Mouse (Mus musculus) limb, embryonic 10.5 days (tissue): ENCODE data around the gene Taf13. TPM values are rescaled to one million over a fixed set of nuclear protein-coding genes. Genes with fewer than 3 reads are reported as not detected.
"Not testable (repeated sequence)": the region's sequence is repeated elsewhere in the genome, so short reads cannot be mapped to it uniquely, and the experiment has no call there.

Experiments
- DNase-seq: peaks from one replicate; pipeline ENCODE4 v3.0.0-alpha.2; 2017; ENCODE audit warnings: low spot score
- H3K27ac ChIP-seq: fragments of 300-500 bp; sonication (generic); 2 replicates; pipeline ENCODE4 v1.5.1; 2016; ENCODE audit warnings: mild to moderate bottlenecking
- H3K27me3 ChIP-seq: fragments of 300-500 bp; sonication (generic); 2 replicates; pipeline ENCODE4 v1.6.1; 2016; ENCODE audit warnings: low read depth, mild to moderate bottlenecking; ENCODE audit not compliant: poor library complexity, severe bottlenecking
- H3K36me3 ChIP-seq: fragments of 300-500 bp; sonication (generic); 2 replicates; pipeline ENCODE4 v1.6.1; 2016; ENCODE audit warnings: mild to moderate bottlenecking, moderate library complexity
- H3K4me1 ChIP-seq: fragments of 300-500 bp; sonication (generic); 2 replicates; pipeline ENCODE4 v1.6.1; 2016
- H3K4me3 ChIP-seq: fragments of 300-500 bp; sonication (generic); 2 replicates; pipeline ENCODE4 v1.5.1; 2016; ENCODE audit warnings: mild to moderate bottlenecking, moderate library complexity
- H3K9me3 ChIP-seq: fragments of 300-500 bp; sonication (generic); replicated peaks from 2 replicates; pipeline ENCODE4 v1.6.1; 2016; ENCODE audit warnings: mild to moderate bottlenecking
- WGBS: fragments of 180-500 bp; shearing (Covaris S2); methylation state at CpG from one replicate; pipeline ENCODE4 v1.1.7; 2016; 5-methylcytosine and 5-hydroxymethylcytosine counted together
- polyA plus RNA-seq: library from polyadenylated mRNA; unstranded; fragments of >200 nt; fragmentation: Nextera tagmentation; extraction: Ambion mirVana; gene quantifications from 2 replicates; pipeline ENCODE4 v1.2.1, GENCODE M21; 2016

The Taf13 gene
- polyA plus RNA-seq, 1 experiment from 2014 or later, result 53.2 TPM

- H3K4me3 ChIP-seq, result no peak overlapping the region
- peaks cover 37% of the 10 kb centered on the region for H3K36me3 ChIP-seq
- H3K27ac ChIP-seq, result no peak overlapping the region
- H3K4me1 ChIP-seq, result peaks cover 25% of the 10 kb centered on the region
- no peaks in the 10 kb centered on the region for H3K9me3 ChIP-seq
- no peak for DNase-seq
- 92% methylated on average over 4 of the region's 4 CpGs for WGBS
- no peaks in the 10 kb centered on the region for H3K27me3 ChIP-seq
These were observed 13.6 kb upstream of the Taf13 start for GRCm38 (mm10) chr3:108557888-108558287.

DNA sequence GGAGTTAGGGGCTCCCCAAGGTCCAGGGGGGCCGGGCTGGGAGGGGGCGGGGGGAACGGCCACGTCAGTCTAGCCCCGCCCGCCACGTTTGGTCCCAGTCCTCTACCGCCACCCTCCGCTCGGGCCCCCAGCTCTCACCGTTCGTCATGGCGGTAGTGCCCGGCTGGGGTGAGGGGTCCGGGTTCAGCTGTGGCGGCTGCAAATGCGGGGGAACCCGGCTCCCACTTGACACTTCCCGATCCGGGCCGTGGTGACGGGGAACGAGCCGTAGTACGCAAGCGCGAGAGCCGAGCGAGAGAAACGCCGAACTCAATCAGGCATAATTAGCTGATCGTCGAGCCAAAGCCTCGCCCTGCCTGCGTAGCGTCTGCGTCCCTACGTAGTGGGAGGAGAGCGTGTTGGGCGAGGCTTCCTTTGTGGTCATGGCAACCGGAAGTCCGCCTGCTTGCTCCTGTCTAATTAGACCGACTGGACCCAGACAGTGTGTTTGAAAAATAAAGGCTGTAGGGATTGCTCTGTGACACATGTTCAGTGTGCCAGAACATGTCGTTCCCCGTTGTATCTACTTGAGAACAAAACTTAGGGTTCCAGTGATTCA, 9.3 kb upstream of the Taf13 start, which contains the start of gene Tmem167b:
Gene Tmem167b, minus strand, starts transcription at position 334 of the 598 bp plus-strand sequence.
- Histone ChIP-seq H3K4me1 (peaks cover 24% of the 10 kb centered on the region), H3K36me3 (peaks cover 31% of the 10 kb centered on the region), H3K27ac (peak within 1 kb of the TSS; percentile 90), H3K27me3 (no peaks in the 10 kb centered on the region), H3K4me3 (peak within 1 kb of the TSS; percentile 90), H3K9me3 (no peaks in the 10 kb centered on the region)
- under 1% methylated on average over 44 of the region's 45 CpGs for WGBS
- DNase-seq, result peak; percentile 96

DNA sequence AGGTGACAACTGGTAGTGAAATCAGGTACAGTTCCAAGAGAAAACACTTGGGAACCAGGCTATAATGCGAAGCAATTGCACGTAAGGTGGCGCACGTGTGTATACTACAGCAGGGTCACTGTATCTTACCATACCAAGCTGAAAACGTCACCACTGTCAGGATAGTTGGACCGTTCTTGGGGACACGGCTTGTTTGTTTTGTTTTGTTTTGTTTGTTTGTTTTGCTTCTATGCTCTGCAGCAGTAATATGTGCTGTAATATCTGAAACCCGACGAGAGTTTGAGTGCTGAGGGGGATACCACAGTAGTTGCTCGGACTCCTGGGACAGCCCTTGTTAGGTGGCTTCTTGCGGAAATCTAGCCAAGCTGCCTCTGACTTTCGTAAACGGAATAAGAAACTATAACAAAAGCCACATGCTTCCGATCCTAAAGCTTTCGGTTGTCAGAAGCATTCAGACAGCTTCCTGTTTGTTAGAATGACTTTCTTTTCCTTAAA, 8.7 kb upstream of the Taf13 start:
- H3K27me3 ChIP-seq, result no peaks in the 10 kb centered on the region
- no peaks in the 10 kb centered on the region for H3K9me3 ChIP-seq
- DNase-seq, result peak; percentile 46
- peaks cover 26% of the 10 kb centered on the region for H3K36me3 ChIP-seq
- 18% methylated on average over 15 of the region's 15 CpGs for WGBS
- peaks cover 24% of the 10 kb centered on the region for H3K4me1 ChIP-seq
- H3K4me3 ChIP-seq, result peak overlapping the region; percentile 90
- peak overlapping the region; percentile 90 for H3K27ac ChIP-seq

GRCm38 (mm10) chr3:108563309-108563708, 8.2 kb upstream of the Taf13 start:
- WGBS, result 12% methylated on average over 4 of the region's 4 CpGs
- Histone ChIP-seq H3K27me3 (no peaks in the 10 kb centered on the region), H3K27ac (peak overlapping the region; percentile 90), H3K4me3 (peak overlapping the region; percentile 90), H3K4me1 (peaks cover 24% of the 10 kb centered on the region), H3K36me3 (peaks cover 21% of the 10 kb centered on the region), H3K9me3 (no peaks in the 10 kb centered on the region)
- DNase-seq, result peak; percentile 80

DNA sequence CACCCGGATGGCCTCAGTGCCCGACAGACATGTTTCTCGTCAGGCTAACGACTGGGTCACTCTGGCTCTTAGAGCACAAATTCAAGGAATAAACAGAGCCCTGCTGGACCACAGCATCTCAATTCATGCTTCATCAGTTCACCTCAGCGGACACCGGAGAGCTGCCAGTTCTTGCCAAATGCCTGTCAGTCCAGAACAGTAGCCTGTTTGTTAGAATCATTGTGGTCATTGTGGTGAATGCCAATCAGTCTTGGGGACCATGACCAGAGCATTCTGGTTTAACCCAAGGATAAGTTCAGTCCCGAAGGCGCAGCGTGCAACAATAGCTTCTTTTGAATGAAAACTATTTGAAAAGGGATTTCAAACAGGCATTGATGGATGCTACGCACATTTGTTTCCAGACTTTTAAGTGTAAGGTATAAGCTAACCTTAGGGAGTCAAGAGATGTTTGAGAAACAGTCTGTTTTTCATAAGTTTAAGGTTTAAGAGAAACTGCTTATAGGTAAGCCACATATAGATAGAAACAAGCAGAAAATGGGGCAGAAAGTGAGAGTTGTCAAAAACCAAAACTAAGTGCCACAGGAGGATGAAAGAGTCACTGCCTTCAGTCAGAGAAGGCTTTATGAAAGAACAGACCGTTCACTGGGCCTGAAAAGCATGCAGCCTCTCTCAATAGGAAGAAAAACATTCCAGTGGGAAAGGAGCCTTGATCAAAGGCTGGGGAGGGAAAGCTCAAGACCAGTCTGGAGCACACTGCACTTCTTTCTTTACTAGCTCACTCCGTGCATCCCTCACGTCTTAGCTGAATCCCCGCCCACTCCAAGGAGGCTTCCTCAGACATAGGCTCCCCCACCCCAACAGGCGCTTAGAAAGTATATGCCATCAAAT, 3.3 kb upstream of the Taf13 start:
- no peaks in the 10 kb centered on the region for H3K36me3 ChIP-seq
- H3K4me3 ChIP-seq, result no peak overlapping the region
- peaks cover 15% of the 10 kb centered on the region for H3K4me1 ChIP-seq
- no peaks in the 10 kb centered on the region for H3K9me3 ChIP-seq
- DNase-seq, result no peak
- no peaks in the 10 kb centered on the region for H3K27me3 ChIP-seq
- 67% methylated on average over 15 of the region's 15 CpGs for WGBS
- no peak overlapping the region for H3K27ac ChIP-seq

DNA sequence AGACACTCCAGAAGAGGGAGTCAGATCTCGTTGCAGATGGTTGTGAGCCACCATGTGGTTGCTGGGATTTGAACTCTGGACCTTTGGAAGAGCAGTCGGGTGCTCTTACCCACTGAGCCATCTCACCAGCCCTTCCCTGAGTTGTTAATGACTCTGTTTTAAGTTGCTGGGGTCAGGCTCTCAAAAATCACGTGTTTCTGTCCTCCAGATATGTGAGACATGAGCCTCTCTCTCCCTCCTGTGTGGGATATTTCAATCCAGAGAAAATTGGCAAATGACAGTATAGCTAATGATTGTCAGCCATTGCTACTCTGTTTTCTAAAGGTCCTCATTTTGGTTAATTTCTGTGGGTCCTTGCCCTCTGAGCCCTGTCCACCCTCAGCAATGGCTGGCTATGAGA, 1.9 kb upstream of the Taf13 start:
- H3K4me3 ChIP-seq, result not testable (repeated sequence)

DNA sequence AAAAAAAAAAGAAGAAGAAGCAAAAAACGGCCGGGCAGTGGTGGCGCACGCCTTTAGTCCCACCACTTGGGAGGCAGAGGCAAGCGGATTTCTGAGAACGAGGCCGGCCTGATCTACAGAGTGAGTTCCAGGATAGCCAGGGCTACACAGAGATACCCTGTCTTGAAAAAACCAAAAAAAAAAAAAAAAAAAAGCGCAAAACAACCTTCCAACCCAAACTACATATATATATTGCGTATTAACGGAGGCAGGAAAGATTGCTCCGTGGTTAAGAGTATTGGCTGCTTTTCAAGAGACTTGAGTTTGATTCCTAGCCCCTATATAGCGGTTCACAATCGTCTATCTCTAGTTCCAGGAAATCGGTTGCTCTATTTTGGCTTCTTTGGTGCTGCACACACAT, 685 bp upstream of the Taf13 start:
- H3K4me3 ChIP-seq, result peak overlapping the region; percentile 83; the same call in 1 of the 2 replicates
- peaks cover 18% of the 10 kb centered on the region for H3K4me1 ChIP-seq
- no peaks in the 10 kb centered on the region for H3K36me3 ChIP-seq
- no peaks in the 10 kb centered on the region for H3K9me3 ChIP-seq
- H3K27ac ChIP-seq, result no peak overlapping the region
- WGBS, result 90% methylated on average over 14 of the region's 14 CpGs
- no peak for DNase-seq
- H3K27me3 ChIP-seq, result no peaks in the 10 kb centered on the region

More for the DNA sequence above, 1.9 kb upstream of the Taf13 start:
- not testable (repeated sequence) for H3K36me3 ChIP-seq, H3K9me3 ChIP-seq, H3K27ac ChIP-seq, H3K27me3 ChIP-seq, DNase-seq
- peaks cover 18% of the 10 kb centered on the region for H3K4me1 ChIP-seq
- WGBS, result 60% methylated on average over 3 of the region's 3 CpGs

- Histone ChIP-seq H3K9me3 (no peaks in the 10 kb centered on the region), H3K27me3 (no peaks in the 10 kb centered on the region), H3K4me1 (peaks cover 18% of the 10 kb centered on the region), H3K4me3 (peak overlapping the region; percentile 83), H3K27ac (peak overlapping the region; percentile 88; the same call in 1 of the 2 replicates), H3K36me3 (peaks cover 6% of the 10 kb centered on the region)
- 52% methylated on average over 18 of the region's 18 CpGs for WGBS
- DNase-seq, result no peak
These were observed 962 bp downstream of the Taf13 start for GRCm38 (mm10) chr3:108572309-108573010.

DNA sequence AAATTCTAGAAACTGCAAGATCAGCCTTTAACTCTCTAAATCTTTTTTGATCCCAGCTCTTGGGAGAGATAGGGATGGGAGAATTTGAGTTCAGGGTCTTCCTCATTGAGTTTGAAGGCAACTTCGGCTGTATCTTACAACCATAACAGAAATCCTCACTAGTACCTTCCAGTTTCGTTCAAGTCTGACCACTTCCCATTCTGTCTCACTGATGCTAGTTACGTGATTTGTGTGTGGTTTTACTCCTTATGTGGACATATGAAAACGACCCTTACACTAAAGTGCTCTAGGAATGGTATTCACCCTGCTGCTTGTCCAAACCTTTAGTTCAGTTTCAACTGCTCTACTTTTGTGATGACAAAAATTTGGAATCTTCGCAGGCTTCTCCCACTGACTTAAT, 2.5 kb downstream of the Taf13 start:
- Histone ChIP-seq H3K27ac (no peak overlapping the region), H3K9me3 (no peaks in the 10 kb centered on the region), H3K4me3 (no peak overlapping the region), H3K4me1 (peaks cover 18% of the 10 kb centered on the region), H3K36me3 (peaks cover 22% of the 10 kb centered on the region), H3K27me3 (no peaks in the 10 kb centered on the region)
- WGBS, result 93% methylated on average over 5 of the region's 5 CpGs
- DNase-seq, result no peak

DNA sequence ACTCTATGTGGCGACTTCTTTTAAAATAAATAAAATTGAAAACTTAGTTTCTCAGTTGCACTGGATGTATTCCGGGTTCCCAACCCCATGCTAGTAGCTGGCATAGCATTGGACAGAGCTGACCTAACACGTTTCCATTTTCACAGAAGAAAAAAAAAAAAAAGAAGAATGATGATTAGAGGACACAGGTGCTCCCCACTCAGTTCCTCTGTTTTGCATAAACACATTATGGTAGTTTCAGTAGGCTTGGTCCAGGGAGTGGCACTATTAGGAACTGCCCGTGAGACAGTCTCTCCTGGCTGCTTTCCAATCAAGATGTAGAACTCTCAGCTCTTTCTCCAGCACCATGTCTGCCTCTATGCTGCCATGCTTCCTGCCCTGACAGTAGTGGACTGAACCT, 13.1 kb downstream of the Taf13 start:
- Histone ChIP-seq H3K27me3 (no peaks in the 10 kb centered on the region), H3K9me3 (no peaks in the 10 kb centered on the region), H3K4me1 (no peaks in the 10 kb centered on the region), H3K4me3 (no peak overlapping the region), H3K27ac (no peak overlapping the region), H3K36me3 (peaks cover 8% of the 10 kb centered on the region; the same call in 1 of the 2 replicates)
- 88% methylated on average over 4 of the region's 4 CpGs for WGBS
- no peak for DNase-seq

DNA sequence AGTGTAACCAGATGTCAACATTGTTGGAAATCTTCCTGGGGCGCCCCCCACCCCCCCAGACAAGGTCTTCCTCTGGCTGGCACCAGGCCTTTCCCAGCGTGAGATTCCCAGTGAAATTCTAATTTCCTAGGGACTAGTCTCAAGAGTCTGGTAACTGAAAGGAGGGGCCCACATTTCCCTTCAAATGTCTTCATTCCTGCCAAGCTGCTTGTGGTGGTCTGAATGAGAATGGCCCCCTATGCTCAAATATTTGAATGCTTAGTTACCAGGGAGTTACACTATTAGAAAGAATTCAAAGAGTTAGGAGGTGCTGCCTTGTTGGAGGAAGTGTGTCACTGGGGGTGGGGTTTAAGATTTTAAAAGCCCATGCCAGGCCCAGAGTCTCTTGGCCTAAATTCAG, 16.9 kb downstream of the Taf13 start:
- H3K4me1 ChIP-seq, result peaks cover 18% of the 10 kb centered on the region
- no peaks in the 10 kb centered on the region for H3K9me3 ChIP-seq
- no peak for DNase-seq
- H3K27ac ChIP-seq, result no peak overlapping the region
- no peak overlapping the region for H3K4me3 ChIP-seq
- no peaks in the 10 kb centered on the region for H3K27me3 ChIP-seq
- WGBS, result 50% methylated on average over 2 of the region's 2 CpGs
- no peaks in the 10 kb centered on the region for H3K36me3 ChIP-seq

- Histone ChIP-seq H3K4me1 (peaks cover 18% of the 10 kb centered on the region), H3K36me3 (no peaks in the 10 kb centered on the region), H3K27ac (peak within 1 kb of the TSS; percentile 73; the same call in 1 of the 2 replicates), H3K4me3 (peak within 1 kb of the TSS; percentile 87), H3K27me3 (no peaks in the 10 kb centered on the region), H3K9me3 (no peaks in the 10 kb centered on the region)
- peak; percentile 97 for DNase-seq
- WGBS, result 5% methylated on average over 44 of the region's 44 CpGs
These were observed 19.5 kb downstream of the Taf13 start, which contains the start of gene Wdr47 for GRCm38 (mm10) chr3:108590786-108591529. Gene Wdr47, plus strand, starts transcription at chr3:108591279.
